Mouse (Mus musculus): Measurements from ENCODE around the gene Pth2r. TPM values are rescaled to one million over a fixed set of nuclear protein-coding genes. Genes with fewer than 3 reads are reported as not detected.

The Pth2r gene
- total and polyA plus RNA-seq, 3 experiments, result not detected

DNA sequence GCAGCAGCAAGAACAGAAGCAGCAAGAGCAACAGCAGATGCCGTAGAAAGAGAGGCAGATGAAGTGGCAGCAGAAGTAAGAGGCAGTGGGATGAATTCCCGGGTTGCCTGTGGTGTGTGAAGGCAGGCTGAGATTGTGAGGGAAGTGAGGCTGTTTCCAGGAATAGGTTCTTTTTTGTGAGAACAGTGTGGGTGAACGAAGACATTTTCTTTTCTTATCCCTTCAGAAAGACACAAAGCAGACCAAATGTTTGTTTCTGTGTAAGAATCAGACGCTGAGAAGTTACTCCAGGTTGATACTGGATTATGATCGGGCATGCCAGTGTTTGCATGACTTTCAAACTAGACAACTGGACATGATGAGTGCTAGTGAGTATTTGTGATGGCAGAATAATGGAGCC, 52.2 kb downstream of the Pth2r start:
- no peak for TF ChIP-seq POLR2A (IDR thresholded peaks at IDR 0.05; ENCODE audit: insufficient read depth, low read depth, low read length)
- no peak for TF ChIP-seq EP300 (IDR thresholded peaks at IDR 0.05; ENCODE audit: insufficient read depth, low read depth, low read length)
- TF ChIP-seq CTCF (IDR thresholded peaks at IDR 0.05), result no peak
- intact Hi-C loops (cut with DNase I), result no loop called here
- no peaks in the 10 kb centered on the region for H3K27me3 ChIP-seq (ENCODE audit: control insufficient read depth, insufficient read depth, low read length)
- WGBS, result 79% methylated on average over 5 of the region's 5 CpGs
- H3K4me3 ChIP-seq, result no peak overlapping the region
- H3K79me2 ChIP-seq (replicated peaks; ENCODE audit: control insufficient read depth, insufficient read depth, low read length), result no peaks in the 10 kb centered on the region
- DNase-seq, result no peak
- no peaks in the 10 kb centered on the region for H3K4me1 ChIP-seq (ENCODE audit: control insufficient read depth, insufficient read depth, low read length)
- H3K9ac ChIP-seq (ENCODE audit: low read depth, low read length), result no peak overlapping the region
- no peak overlapping the region for H3K27ac ChIP-seq
- no peaks in the 10 kb centered on the region for H3K36me3 ChIP-seq (ENCODE audit: control insufficient read depth, insufficient read depth, low read length)

DNA sequence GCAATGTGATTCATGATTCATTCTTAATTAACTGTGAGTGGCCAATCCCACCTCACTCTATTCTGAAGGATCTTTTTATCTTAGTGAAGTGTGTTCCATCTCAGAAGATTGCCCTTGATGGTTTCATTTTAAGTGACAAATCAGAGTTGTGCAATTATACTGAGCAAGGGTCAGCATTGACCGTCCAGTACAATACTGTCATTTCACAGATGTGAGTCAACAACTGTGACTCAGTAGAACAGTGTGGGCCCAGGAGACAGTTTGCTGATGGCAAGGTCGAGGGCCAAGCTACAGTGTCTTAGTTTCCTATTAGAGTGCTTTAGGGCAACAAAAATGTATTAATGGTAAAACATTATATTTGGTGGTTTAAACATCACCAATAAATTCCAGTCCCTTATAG, 55.9 kb downstream of the Pth2r start:
- no peaks in the 10 kb centered on the region for H3K79me2 ChIP-seq (replicated peaks; ENCODE audit: control insufficient read depth, insufficient read depth, low read length)
- TF ChIP-seq CTCF (IDR thresholded peaks at IDR 0.05) (no peak), EP300 (IDR thresholded peaks at IDR 0.05; ENCODE audit: insufficient read depth, low read depth, low read length) (no peak), POLR2A (IDR thresholded peaks at IDR 0.05; ENCODE audit: insufficient read depth, low read depth, low read length) (no peak)
- no peak overlapping the region for H3K9ac ChIP-seq (ENCODE audit: low read depth, low read length)
- no peak overlapping the region for H3K4me3 ChIP-seq
- WGBS, result 73% methylated on average over 2 of the region's 2 CpGs
- DNase-seq, result no peak
- no peak overlapping the region for H3K27ac ChIP-seq
- intact Hi-C loops (cut with DNase I), result no loop called here
- no peaks in the 10 kb centered on the region for H3K4me1 ChIP-seq (ENCODE audit: control insufficient read depth, insufficient read depth, low read length)
- no peaks in the 10 kb centered on the region for H3K27me3 ChIP-seq (ENCODE audit: control insufficient read depth, insufficient read depth, low read length)
- no peaks in the 10 kb centered on the region for H3K36me3 ChIP-seq (ENCODE audit: control insufficient read depth, insufficient read depth, low read length)

- Histone ChIP-seq H3K27ac (no peak overlapping the region), H3K27me3 (ENCODE audit: control insufficient read depth, insufficient read depth, low read length) (no peaks in the 10 kb centered on the region), H3K9ac (ENCODE audit: low read depth, low read length) (no peak overlapping the region), H3K4me3 (no peak overlapping the region), H3K79me2 (replicated peaks; ENCODE audit: control insufficient read depth, insufficient read depth, low read length) (no peaks in the 10 kb centered on the region), H3K4me1 (ENCODE audit: control insufficient read depth, insufficient read depth, low read length) (no peaks in the 10 kb centered on the region), H3K36me3 (ENCODE audit: control insufficient read depth, insufficient read depth, low read length) (no peaks in the 10 kb centered on the region)
- TF ChIP-seq CTCF (IDR thresholded peaks at IDR 0.05) (no peak), EP300 (IDR thresholded peaks at IDR 0.05; ENCODE audit: insufficient read depth, low read depth, low read length) (no peak), POLR2A (IDR thresholded peaks at IDR 0.05; ENCODE audit: insufficient read depth, low read depth, low read length) (no peak)
- no peak for DNase-seq
- 48% methylated on average over 2 of the region's 2 CpGs for WGBS
- intact Hi-C loops (cut with DNase I), result no loop called here
Observed at GRCm38 (mm10) chr1:65340240-65340639, 58.4 kb downstream of the Pth2r start.

DNA sequence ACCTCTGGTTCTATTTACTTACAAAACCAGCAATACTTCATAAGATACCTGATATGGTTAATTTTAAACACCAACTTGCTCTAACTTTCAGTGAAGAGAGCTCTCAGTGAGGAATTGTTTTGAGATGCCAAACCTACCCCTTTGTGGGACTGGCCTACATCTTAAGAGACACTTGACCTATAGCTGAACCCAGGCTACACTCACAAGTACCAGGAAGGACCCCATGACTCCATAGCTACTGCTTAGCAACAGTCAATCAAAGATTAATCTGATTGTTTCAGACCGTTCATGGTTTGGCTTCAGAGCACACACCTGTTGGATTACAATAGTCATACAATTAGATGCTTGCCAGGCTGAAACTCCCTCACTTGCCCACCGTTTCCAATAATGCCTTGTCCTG, 71.1 kb downstream of the Pth2r start:
- H3K27me3 ChIP-seq (ENCODE audit: control insufficient read depth, insufficient read depth, low read length), result no peaks in the 10 kb centered on the region
- H3K79me2 ChIP-seq (replicated peaks; ENCODE audit: control insufficient read depth, insufficient read depth, low read length), result no peaks in the 10 kb centered on the region
- H3K4me3 ChIP-seq, result no peak overlapping the region
- 61% methylated on average over 2 of the region's 2 CpGs for WGBS
- no peak for DNase-seq
- intact Hi-C loops (cut with DNase I), result no loop called here
- TF ChIP-seq EP300 (IDR thresholded peaks at IDR 0.05; ENCODE audit: insufficient read depth, low read depth, low read length) (no peak), POLR2A (IDR thresholded peaks at IDR 0.05; ENCODE audit: insufficient read depth, low read depth, low read length) (no peak), CTCF (IDR thresholded peaks at IDR 0.05) (no peak)
- H3K4me1 ChIP-seq (ENCODE audit: control insufficient read depth, insufficient read depth, low read length), result no peaks in the 10 kb centered on the region
- no peak overlapping the region for H3K9ac ChIP-seq (ENCODE audit: low read depth, low read length)
- no peaks in the 10 kb centered on the region for H3K36me3 ChIP-seq (ENCODE audit: control insufficient read depth, insufficient read depth, low read length)
- no peak overlapping the region for H3K27ac ChIP-seq

DNA sequence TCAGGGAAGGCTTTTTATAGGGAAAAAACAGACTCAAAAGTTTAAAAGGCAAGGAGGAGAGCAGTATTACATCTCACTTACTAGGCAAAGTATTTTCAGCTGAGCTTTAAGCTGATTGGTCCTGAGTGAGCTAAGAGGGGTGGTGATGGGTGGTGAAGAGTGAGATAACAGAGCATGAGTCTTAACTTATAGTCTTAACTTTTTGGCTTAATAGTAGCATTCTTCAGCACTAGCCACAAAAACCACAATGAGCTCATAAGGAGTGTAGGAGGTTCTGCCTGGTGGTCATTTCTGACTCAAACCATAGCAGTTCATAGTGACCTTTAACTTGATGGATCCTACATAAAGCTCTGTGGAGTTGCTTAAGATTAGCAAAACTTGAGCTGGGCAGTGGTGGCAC, 72.3 kb downstream of the Pth2r start:
- intact Hi-C loops (cut with DNase I), result no loop called here
- DNase-seq, result no peak
- Histone ChIP-seq H3K9ac (ENCODE audit: low read depth, low read length) (no peak overlapping the region), H3K27me3 (ENCODE audit: control insufficient read depth, insufficient read depth, low read length) (no peaks in the 10 kb centered on the region), H3K4me1 (ENCODE audit: control insufficient read depth, insufficient read depth, low read length) (no peaks in the 10 kb centered on the region), H3K36me3 (ENCODE audit: control insufficient read depth, insufficient read depth, low read length) (no peaks in the 10 kb centered on the region), H3K27ac (no peak overlapping the region), H3K79me2 (replicated peaks; ENCODE audit: control insufficient read depth, insufficient read depth, low read length) (no peaks in the 10 kb centered on the region), H3K4me3 (no peak overlapping the region)
- TF ChIP-seq POLR2A (IDR thresholded peaks at IDR 0.05; ENCODE audit: insufficient read depth, low read depth, low read length) (no peak), CTCF (IDR thresholded peaks at IDR 0.05) (no peak), EP300 (IDR thresholded peaks at IDR 0.05; ENCODE audit: insufficient read depth, low read depth, low read length) (no peak)

GRCm38 (mm10) chr1:65388328-65388727, 106.5 kb downstream of the Pth2r start:
- Histone ChIP-seq H3K36me3 (ENCODE audit: control insufficient read depth, insufficient read depth, low read length) (no peaks in the 10 kb centered on the region), H3K9ac (ENCODE audit: low read depth, low read length) (no peak overlapping the region), H3K27me3 (ENCODE audit: control insufficient read depth, insufficient read depth, low read length) (no peaks in the 10 kb centered on the region), H3K4me3 (no peak overlapping the region), H3K79me2 (replicated peaks; ENCODE audit: control insufficient read depth, insufficient read depth, low read length) (no peaks in the 10 kb centered on the region), H3K27ac (no peak overlapping the region), H3K4me1 (ENCODE audit: control insufficient read depth, insufficient read depth, low read length) (no peaks in the 10 kb centered on the region)
- DNase-seq, result no peak
- intact Hi-C loops (cut with DNase I), result no loop called here
- WGBS, result 30% methylated on average over 15 of the region's 15 CpGs
- no peak for TF ChIP-seq EP300 (IDR thresholded peaks at IDR 0.05; ENCODE audit: insufficient read depth, low read depth, low read length)
- no peak for TF ChIP-seq POLR2A (IDR thresholded peaks at IDR 0.05; ENCODE audit: insufficient read depth, low read depth, low read length)
- TF ChIP-seq CTCF (IDR thresholded peaks at IDR 0.05), result peak; percentile 32

Measured in heart, adult 2 months (tissue).